Mouse (Mus musculus) mature B cell (primary cell): ENCODE data around the gene Slc25a3.

Experiments
- in situ Hi-C: fragments of 300-500 bp; cut with MboI; formaldehyde crosslinking; loops from 2 replicates; pipeline ENCODE4 v1.14.3; 2019

Gene Slc25a3

DNA sequence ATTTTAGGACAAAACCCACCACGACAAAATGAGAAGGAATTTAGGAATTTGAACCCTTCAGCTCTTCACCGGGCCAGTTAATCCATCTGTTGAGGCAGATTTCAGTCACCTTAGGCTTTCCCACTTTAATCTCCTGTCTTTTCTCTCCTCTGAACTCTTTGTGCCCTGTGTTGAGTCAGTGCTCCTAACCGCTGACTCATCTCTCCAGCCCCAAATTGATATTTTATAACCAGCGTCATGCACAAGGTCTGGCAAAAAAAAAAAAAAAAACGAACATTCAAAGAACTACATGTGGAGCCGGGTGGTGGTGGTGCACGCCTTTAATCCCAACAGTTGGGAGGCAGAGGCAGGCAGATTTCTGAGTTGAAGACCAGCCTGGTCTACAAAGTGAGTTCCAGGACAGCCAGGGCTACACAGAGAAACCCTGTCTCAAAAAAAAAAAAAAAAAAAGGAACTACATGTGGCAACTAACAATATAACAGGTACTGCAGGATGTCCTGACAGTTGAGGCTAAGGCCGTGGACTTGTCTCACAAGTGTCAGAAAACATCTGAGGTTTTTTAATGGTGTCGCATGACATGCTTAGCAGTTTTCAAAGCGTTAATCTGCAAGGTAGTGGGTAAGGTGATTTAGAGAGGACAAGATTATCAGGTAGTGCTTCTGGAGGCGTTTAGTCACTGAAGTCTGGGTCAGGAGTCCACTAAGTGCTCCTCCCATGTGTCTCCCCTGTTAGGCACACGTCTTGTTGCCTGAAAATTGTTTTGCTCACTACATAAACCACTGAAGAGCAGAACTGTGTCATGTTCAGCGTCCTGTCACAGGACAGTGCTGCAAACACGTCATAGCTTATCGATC is 29.4 kb downstream of the Slc25a3 start:
- in situ Hi-C loops, result no loop called here

GRCm38 (mm10) chr10:91092812-91093211 is 31.0 kb downstream of the Slc25a3 start:
- in situ Hi-C loops, result no loop called here

- in situ Hi-C loops, result no loop called here
These were observed 40.4 kb downstream of the Slc25a3 start for GRCm38 (mm10) chr10:91083393-91083927.

GRCm38 (mm10) chr10:91082550-91083392 is 41.1 kb downstream of the Slc25a3 start, which contains the start of the genes Apaf1 and Ikbip:
TSS of gene Apaf1 (minus strand) at chr10:91082770.
TSS of gene Ikbip (plus strand) at chr10:91082940.
- in situ Hi-C loops, result no loop called here

GRCm38 (mm10) chr10:91081959-91082507 is 41.8 kb downstream of the Slc25a3 start:
- in situ Hi-C loops, result no loop called here

DNA sequence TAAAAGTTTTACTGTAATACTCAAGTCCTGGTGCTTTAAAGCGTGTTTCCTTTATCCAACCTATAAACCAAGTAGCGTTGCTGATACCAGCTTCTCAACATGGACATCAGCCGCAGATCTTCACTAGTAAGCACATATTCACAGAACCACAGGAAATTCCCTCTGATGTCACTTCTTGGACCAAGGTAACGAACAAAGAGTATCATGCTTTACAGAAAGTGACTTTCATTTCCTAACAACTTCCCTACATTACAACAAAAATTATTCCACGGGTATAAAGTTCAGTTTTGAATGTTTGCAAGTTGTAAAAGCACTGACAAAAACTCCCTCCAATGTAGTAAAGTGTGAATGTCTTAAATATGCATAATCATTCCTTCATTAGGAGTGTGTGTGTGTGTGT is 43.3 kb downstream of the Slc25a3 start:
- in situ Hi-C loops, result no loop called here

- in situ Hi-C loops, result loop anchor here (5.0 kb wide), 1 partner anchor 61 kb away; no protein-coding TSS in a partner anchor
These were observed 47.2 kb downstream of the Slc25a3 start for GRCm38 (mm10) chr10:91076667-91077066.

DNA sequence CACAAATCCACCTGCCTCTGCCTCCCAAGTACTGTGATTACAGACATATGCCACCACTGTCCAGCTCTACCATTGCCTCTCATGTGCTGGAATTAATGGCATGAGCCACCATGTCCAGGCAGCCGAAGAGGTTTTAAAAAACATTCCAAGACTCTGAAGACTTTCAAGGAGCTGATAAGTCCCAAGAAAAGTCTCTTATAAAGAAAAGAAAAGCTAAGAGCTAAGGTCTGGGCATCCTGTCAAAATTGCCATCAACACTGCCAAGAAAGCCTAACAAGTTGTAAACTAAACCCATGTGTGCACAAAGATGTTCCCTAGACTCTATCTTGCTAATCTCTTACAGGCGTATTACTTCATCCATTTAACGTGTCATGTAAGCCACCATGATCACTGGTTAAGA is 50.5 kb downstream of the Slc25a3 start:
- in situ Hi-C loops, result no loop called here

- in situ Hi-C loops, result no loop called here
These were observed 52.1 kb downstream of the Slc25a3 start for GRCm38 (mm10) chr10:91071768-91072167.
